Mouse (Mus musculus) bone marrow, adult 2 months (tissue): ENCODE measurements at regions not wholly inside any gene's neighbourhood (a gene's known extent, or its start where the extent isn't known, plus 50 kb on each side); places are given as distances from the start of the nearest gene placed in this dataset.

Experiments
- CTCF ChIP-seq: fragments of 200-500 bp; IDR thresholded peaks from 2 replicates; pipeline ENCODE4 v1.5.1; 2011; ENCODE audit warnings: low read length, control low read depth; ENCODE audit not compliant: control insufficient read depth, insufficient read depth
- POLR2A ChIP-seq: fragments of 200-500 bp; IDR thresholded peaks from 2 replicates; pipeline ENCODE4 v1.6.1; 2011; ENCODE audit warnings: low read depth, mild to moderate bottlenecking, control low read depth, low read length, borderline replicate concordance; ENCODE audit not compliant: control insufficient read depth

- TF ChIP-seq CTCF (no peak), POLR2A (no peak)
These were observed 102.9 kb upstream of the Rpl34 start for GRCm38 (mm10) chr3:130833082-130833481.
